Mouse (Mus musculus) thymus, adult 2 months (tissue): ENCODE data around the gene Catsper4.

Experiments
- CTCF ChIP-seq: fragments of 200-500 bp; IDR thresholded peaks from 2 replicates; pipeline ENCODE4 v1.5.1; 2012; ENCODE audit warnings: mild to moderate bottlenecking, control low read depth, low read length, moderate library complexity, borderline replicate concordance; ENCODE audit not compliant: control insufficient read depth, poor library complexity, insufficient read depth; ENCODE audit errors: extremely low read depth
- POLR2A ChIP-seq: fragments of 200-500 bp; IDR thresholded peaks from 2 replicates; pipeline ENCODE4 v1.6.1; 2012; ENCODE audit warnings: mild to moderate bottlenecking, low read length, control low read depth, moderate library complexity; ENCODE audit not compliant: control insufficient read depth, poor library complexity, insufficient read depth; ENCODE audit errors: extremely low read depth

DNA sequence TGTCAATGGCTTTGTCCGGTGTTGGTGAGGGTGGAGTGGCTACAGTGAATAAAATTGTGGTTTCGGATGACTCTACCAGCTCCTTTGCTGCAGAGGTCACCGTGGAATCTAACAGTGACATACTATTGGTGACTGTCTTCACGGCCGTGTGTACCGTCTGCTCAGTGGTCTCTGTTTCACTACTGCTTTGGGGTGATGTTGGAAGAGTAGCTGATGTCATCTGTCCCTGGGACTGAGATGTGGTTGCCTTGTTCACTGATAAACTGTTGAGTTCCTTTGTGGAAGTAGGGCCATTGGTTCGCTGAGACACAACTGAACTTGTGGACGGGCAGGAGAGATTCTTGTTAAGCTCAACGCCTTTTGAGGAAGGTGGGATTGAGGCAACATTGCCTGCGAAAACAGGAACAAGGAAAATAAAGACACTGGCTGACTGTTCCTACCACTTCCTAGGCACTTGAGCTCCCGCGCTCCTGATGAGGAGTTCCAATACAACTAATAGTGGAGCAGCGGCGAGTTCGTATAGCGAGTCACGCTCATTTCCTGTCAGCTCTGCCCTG lies 23.8 kb downstream of the Catsper4 start:
- TF ChIP-seq POLR2A (no peak), CTCF (no peak)
